Mouse (Mus musculus): ENCODE measurements around the gene Tpst1. TPM values are rescaled to one million over a fixed set of nuclear protein-coding genes. Genes with fewer than 3 reads are reported as not detected.

Gene Tpst1
- polyA plus RNA-seq (2012; fragmentation: generic; extraction: Trizol) = 22.3 TPM
- long read RNA-seq, experiment 1, transcript Tpst1-201 (6 exons, 2,050 nt) = major isoform, 45 of 54 reads
- long read RNA-seq, experiment 1, partial matches to known transcripts = 2 of 54 reads
- long read RNA-seq, experiment 1, other reads (novel, unspliced or antisense) = 7 of 54 reads
- long read RNA-seq, experiment 2, transcript Tpst1-201 (6 exons, 2,050 nt) = major isoform, 168 of 172 reads
- long read RNA-seq, experiment 2, partial matches to known transcripts = 3 of 172 reads
- long read RNA-seq, experiment 2, other reads (novel, unspliced or antisense) = 1 of 172 reads

- H3ac ChIP-seq (ENCODE audit: control insufficient read depth, insufficient read length, low read depth) = no peak within 1 kb of the TSS
- no peak within 1 kb of the TSS for H3K4me3 ChIP-seq (ENCODE audit: insufficient read depth, poor library complexity, severe bottlenecking)
- no peaks in the 10 kb centered on the region for H3K36me3 ChIP-seq (ENCODE audit: control insufficient read depth, insufficient read depth)
- no peaks in the 10 kb centered on the region for H3K27me3 ChIP-seq (ENCODE audit: control insufficient read depth, insufficient read depth, insufficient read length)
- TF ChIP-seq CTCF (IDR thresholded peaks at IDR 0.05; ENCODE audit: control insufficient read depth, insufficient read depth, insufficient read length) = no peak
- TF ChIP-seq CEBPB (IDR thresholded peaks at IDR 0.05; ENCODE audit: low read depth) = no peak
- no peak for TF ChIP-seq MAX (IDR thresholded peaks at IDR 0.05)
- no peak for TF ChIP-seq USF1 (IDR thresholded peaks at IDR 0.05; ENCODE audit: low read depth)
- no peak for TF ChIP-seq MYOD1 (IDR thresholded peaks at IDR 0.05; ENCODE audit: control insufficient read depth, insufficient read length, low read depth)
- TF ChIP-seq MYOG (IDR thresholded peaks at IDR 0.05; ENCODE audit: control insufficient read depth, extremely low read depth, insufficient read length) = no peak
- TF ChIP-seq FOSL1 (IDR thresholded peaks at IDR 0.05; ENCODE audit: insufficient read depth, low read length, poor library complexity, severe bottlenecking) = no peak
- H3K79me3 ChIP-seq (ENCODE audit: low read depth) = no peaks in the 10 kb centered on the region
- H3K79me2 ChIP-seq (ENCODE audit: control insufficient read depth, insufficient read depth) = no peaks in the 10 kb centered on the region
Observed at GRCm38 (mm10) chr5:130073026-130073425, at the start of gene Tpst1. Gene Tpst1, plus strand, starts transcription at chr5:130073326.

GRCm38 (mm10) chr5:130023767-130024539 lies 49.2 kb upstream of the Tpst1 start:
- no peaks in the 10 kb centered on the region for H3K36me3 ChIP-seq (ENCODE audit: control insufficient read depth, insufficient read depth)
- H3K79me3 ChIP-seq (ENCODE audit: low read depth) = no peaks in the 10 kb centered on the region
- TF ChIP-seq FOSL1 (IDR thresholded peaks at IDR 0.05; ENCODE audit: insufficient read depth, low read length, poor library complexity, severe bottlenecking) = no peak
- peak; percentile 51 for TF ChIP-seq CTCF (IDR thresholded peaks at IDR 0.05; ENCODE audit: control insufficient read depth, insufficient read depth, insufficient read length)
- peak overlapping the region; percentile 67 for H3ac ChIP-seq (ENCODE audit: control insufficient read depth, insufficient read length, low read depth)
- peak overlapping the region; percentile 49 for H3K4me3 ChIP-seq (ENCODE audit: insufficient read depth, poor library complexity, severe bottlenecking)
- no peaks in the 10 kb centered on the region for H3K27me3 ChIP-seq (ENCODE audit: control insufficient read depth, insufficient read depth, insufficient read length)
- no peaks in the 10 kb centered on the region for H3K79me2 ChIP-seq (ENCODE audit: control insufficient read depth, insufficient read depth)

- Histone ChIP-seq H3K79me2 (ENCODE audit: control insufficient read depth, insufficient read depth) (peaks cover 27% of the 10 kb centered on the region), H3K36me3 (ENCODE audit: control insufficient read depth, insufficient read depth) (no peaks in the 10 kb centered on the region), H3K79me3 (ENCODE audit: low read depth) (peaks cover 20% of the 10 kb centered on the region), H3ac (ENCODE audit: control insufficient read depth, insufficient read length, low read depth) (no peak overlapping the region), H3K4me3 (ENCODE audit: insufficient read depth, poor library complexity, severe bottlenecking) (no peak overlapping the region), H3K27me3 (ENCODE audit: control insufficient read depth, insufficient read depth, insufficient read length) (no peaks in the 10 kb centered on the region)
- TF ChIP-seq CTCF (IDR thresholded peaks at IDR 0.05; ENCODE audit: control insufficient read depth, insufficient read depth, insufficient read length) (no peak), MYOD1 (IDR thresholded peaks at IDR 0.05; ENCODE audit: control insufficient read depth, insufficient read length, low read depth) (no peak), MYOG (IDR thresholded peaks at IDR 0.05; ENCODE audit: control insufficient read depth, extremely low read depth, insufficient read length) (no peak), MAX (IDR thresholded peaks at IDR 0.05) (no peak), CEBPB (IDR thresholded peaks at IDR 0.05; ENCODE audit: low read depth) (no peak), USF1 (IDR thresholded peaks at IDR 0.05; ENCODE audit: low read depth) (no peak), FOSL1 (IDR thresholded peaks at IDR 0.05; ENCODE audit: insufficient read depth, low read length, poor library complexity, severe bottlenecking) (no peak)
Observed at GRCm38 (mm10) chr5:130027134-130027533, 46.0 kb upstream of the Tpst1 start.

GRCm38 (mm10) chr5:130027696-130028095 lies 45.4 kb upstream of the Tpst1 start:
- H3K79me2 ChIP-seq (ENCODE audit: control insufficient read depth, insufficient read depth) = peaks cover 33% of the 10 kb centered on the region
- H3K36me3 ChIP-seq (ENCODE audit: control insufficient read depth, insufficient read depth) = no peaks in the 10 kb centered on the region
- no peak overlapping the region for H3K4me3 ChIP-seq (ENCODE audit: insufficient read depth, poor library complexity, severe bottlenecking)
- H3ac ChIP-seq (ENCODE audit: control insufficient read depth, insufficient read length, low read depth) = no peak overlapping the region
- no peaks in the 10 kb centered on the region for H3K27me3 ChIP-seq (ENCODE audit: control insufficient read depth, insufficient read depth, insufficient read length)
- TF ChIP-seq MYOD1 (IDR thresholded peaks at IDR 0.05; ENCODE audit: control insufficient read depth, insufficient read length, low read depth) = no peak
- TF ChIP-seq CEBPB (IDR thresholded peaks at IDR 0.05; ENCODE audit: low read depth) = no peak
- no peak for TF ChIP-seq USF1 (IDR thresholded peaks at IDR 0.05; ENCODE audit: low read depth)
- TF ChIP-seq MYOG (IDR thresholded peaks at IDR 0.05; ENCODE audit: control insufficient read depth, extremely low read depth, insufficient read length) = no peak
- no peak for TF ChIP-seq CTCF (IDR thresholded peaks at IDR 0.05; ENCODE audit: control insufficient read depth, insufficient read depth, insufficient read length)
- no peak for TF ChIP-seq MAX (IDR thresholded peaks at IDR 0.05)
- no peak for TF ChIP-seq FOSL1 (IDR thresholded peaks at IDR 0.05; ENCODE audit: insufficient read depth, low read length, poor library complexity, severe bottlenecking)
- H3K79me3 ChIP-seq (ENCODE audit: low read depth) = peaks cover 22% of the 10 kb centered on the region

- H3K4me3 ChIP-seq (ENCODE audit: insufficient read depth, poor library complexity, severe bottlenecking) = peak within 1 kb of the TSS; percentile 59
- peaks cover 47% of the 10 kb centered on the region for H3K79me2 ChIP-seq (ENCODE audit: control insufficient read depth, insufficient read depth)
- no peaks in the 10 kb centered on the region for H3K36me3 ChIP-seq (ENCODE audit: control insufficient read depth, insufficient read depth)
- peaks cover 22% of the 10 kb centered on the region for H3K79me3 ChIP-seq (ENCODE audit: low read depth)
- no peaks in the 10 kb centered on the region for H3K27me3 ChIP-seq (ENCODE audit: control insufficient read depth, insufficient read depth, insufficient read length)
- H3ac ChIP-seq (ENCODE audit: control insufficient read depth, insufficient read length, low read depth) = peak within 1 kb of the TSS; percentile 83
- TF ChIP-seq USF1 (IDR thresholded peaks at IDR 0.05; ENCODE audit: low read depth) = no peak
- TF ChIP-seq MYOG (IDR thresholded peaks at IDR 0.05; ENCODE audit: control insufficient read depth, extremely low read depth, insufficient read length) = no peak
- no peak for TF ChIP-seq MYOD1 (IDR thresholded peaks at IDR 0.05; ENCODE audit: control insufficient read depth, insufficient read length, low read depth)
- no peak for TF ChIP-seq MAX (IDR thresholded peaks at IDR 0.05)
- no peak for TF ChIP-seq CTCF (IDR thresholded peaks at IDR 0.05; ENCODE audit: control insufficient read depth, insufficient read depth, insufficient read length)
- TF ChIP-seq FOSL1 (IDR thresholded peaks at IDR 0.05; ENCODE audit: insufficient read depth, low read length, poor library complexity, severe bottlenecking) = no peak
- TF ChIP-seq CEBPB (IDR thresholded peaks at IDR 0.05; ENCODE audit: low read depth) = no peak
Observed at GRCm38 (mm10) chr5:130029142-130029897, 43.8 kb upstream of the Tpst1 start, which contains the start of the genes Asl and Crcp. Gene Asl, minus strand, starts transcription at chr5:130029247. Gene Crcp, plus strand, starts transcription at chr5:130029290.
